ENCODE assay signal across 29 mouse cellular contexts in genomic region chr1:174500064-174500463, GRCm38 (mm10). TPM values are rescaled to one million over a fixed set of nuclear protein-coding genes. Genes with fewer than 3 reads are reported as not detected.
DNase-seq lines count a peak whose midpoint lies in the region; ATAC-seq and TF ChIP-seq lines count a peak whose summit lies in the region.
"Had no signal": no experiment of that assay in that cellular context is flagged by ENCODE, and none has a peak within 500 bp of the region (broad histone marks: within the 10 kb centered on the region; RNA-seq: fewer than 3 reads in every experiment).

No protein-coding gene starts in this region.

- 11% methylated on average over 4 of the region's 4 CpGs for WGBS in forebrain, embryonic 10.5 days
- 10% methylated on average over 4 of the region's 4 CpGs for WGBS in forebrain, embryonic 14.5 days
- 15% methylated on average over 4 of the region's 4 CpGs for WGBS in midbrain, embryonic 11.5 days
- 13% methylated on average over 4 of the region's 4 CpGs for WGBS in midbrain, postnatal 0 days
- WGBS in embryonic facial prominence, embryonic 10.5 days, result 23% methylated on average over 4 of the region's 4 CpGs

- H3K36me3 ChIP-seq in forebrain, embryonic 10.5 days (replicated peaks), result no peaks in the 10 kb centered on the region
- H3K36me3 ChIP-seq in forebrain, embryonic 14.5 days (ENCODE audit: control insufficient read depth, insufficient read depth, low read length), result no peaks in the 10 kb centered on the region
- H3K36me3 ChIP-seq in midbrain, embryonic 11.5 days (ENCODE audit: control insufficient read depth, insufficient read depth, low read length), result no peaks in the 10 kb centered on the region
- no peaks in the 10 kb centered on the region for H3K36me3 ChIP-seq in midbrain, postnatal 0 days (ENCODE audit: insufficient read depth, low read length)
- H3K36me3 ChIP-seq in embryonic facial prominence, embryonic 10.5 days (replicated peaks), result no peaks in the 10 kb centered on the region
- H3K36me3 ChIP-seq: forebrain, embryonic 15.5 days had no signal

- H3K9ac ChIP-seq in forebrain, embryonic 14.5 days (ENCODE audit: low read length), result no peak overlapping the region
- H3K9ac ChIP-seq in midbrain, embryonic 11.5 days (ENCODE audit: low read length), result no peak overlapping the region
- H3K9ac ChIP-seq in midbrain, postnatal 0 days (replicated peaks; ENCODE audit: low read length, poor library complexity, severe bottlenecking), result no peak overlapping the region
- H3K9ac ChIP-seq: forebrain, embryonic 15.5 days had no signal

- DNase-seq in forebrain, embryonic 10.5 days (ENCODE audit: extremely low spot score, low spot score), result no peak
- DNase-seq in forebrain, embryonic 14.5 days (ENCODE audit: low spot score), result no peak
- peak; percentile 91 for DNase-seq in midbrain, embryonic 11.5 days (ENCODE audit: low spot score, missing footprints)
- DNase-seq in midbrain, postnatal 0 days (ENCODE audit: low spot score), result no peak
- no peak for DNase-seq in embryonic facial prominence, embryonic 10.5 days (ENCODE audit: low spot score)
- DNase-seq in left cerebral cortex, postnatal 10 days (ENCODE audit: extremely low spot score in 1 of 2, low spot score in 2 of 2), result no peak
- DNase-seq in kidney, postnatal 14 days, result no peak
- DNase-seq: cerebellum, adult 9-11 months; gastrocnemius, postnatal 10 days; kidney, adult 2 months; retina, postnatal 1 day; right cerebral cortex, postnatal 25 days; spleen, adult 18-20 months had no signal

- H3K4me1 ChIP-seq in forebrain, embryonic 10.5 days, result peaks cover 56% of the 10 kb centered on the region
- H3K4me1 ChIP-seq in forebrain, embryonic 14.5 days (ENCODE audit: control insufficient read depth, insufficient read depth, low read length), result peaks cover 10% of the 10 kb centered on the region; the same call in 1 of the 2 replicates
- H3K4me1 ChIP-seq in midbrain, embryonic 11.5 days (ENCODE audit: control insufficient read depth, insufficient read depth, low read length), result peaks cover 19% of the 10 kb centered on the region
- peaks cover 4% of the 10 kb centered on the region; the same call in 1 of the 2 replicates for H3K4me1 ChIP-seq in midbrain, postnatal 0 days (ENCODE audit: insufficient read depth, low read length)
- H3K4me1 ChIP-seq in embryonic facial prominence, embryonic 10.5 days, result peaks cover 30% of the 10 kb centered on the region

- H3K4me3 ChIP-seq in forebrain, embryonic 10.5 days, result no peak overlapping the region
- no peak overlapping the region for H3K4me3 ChIP-seq in forebrain, embryonic 14.5 days (ENCODE audit: low read depth, low read length)
- no peak overlapping the region for H3K4me3 ChIP-seq in midbrain, embryonic 11.5 days (ENCODE audit: low read depth, low read length)
- H3K4me3 ChIP-seq in midbrain, postnatal 0 days (ENCODE audit: low read depth, low read length), result no peak overlapping the region
- no peak overlapping the region for H3K4me3 ChIP-seq in embryonic facial prominence, embryonic 10.5 days
- H3K4me3 ChIP-seq: forebrain, embryonic 15.5 days had no signal

- TF ChIP-seq CTCF in midbrain, postnatal 0 days (IDR thresholded peaks at IDR 0.05), result no peak

- no peak overlapping the region for H3K4me2 ChIP-seq in forebrain, embryonic 14.5 days (ENCODE audit: low read length)
- H3K4me2 ChIP-seq in midbrain, embryonic 11.5 days, result no peak overlapping the region
- H3K4me2 ChIP-seq in midbrain, postnatal 0 days (ENCODE audit: low read depth, low read length, poor library complexity, severe bottlenecking), result no peak overlapping the region
- H3K4me2 ChIP-seq: forebrain, embryonic 15.5 days; heart, embryonic 11.5 days had no signal

- no peak for ATAC-seq in forebrain, embryonic 14.5 days
- ATAC-seq in midbrain, embryonic 11.5 days (ENCODE audit: low FRiP score), result no peak
- no peak for ATAC-seq in midbrain, postnatal 0 days (ENCODE audit: low FRiP score)
- ATAC-seq: forebrain, embryonic 15.5 days had no signal

- H3K9me3 ChIP-seq in forebrain, embryonic 10.5 days, result no peaks in the 10 kb centered on the region
- H3K9me3 ChIP-seq in forebrain, embryonic 14.5 days (replicated peaks; ENCODE audit: control insufficient read depth, low read length), result no peaks in the 10 kb centered on the region
- no peaks in the 10 kb centered on the region for H3K9me3 ChIP-seq in midbrain, embryonic 11.5 days (ENCODE audit: control insufficient read depth, low read length)
- no peaks in the 10 kb centered on the region for H3K9me3 ChIP-seq in midbrain, postnatal 0 days (ENCODE audit: low read length)
- H3K9me3 ChIP-seq in embryonic facial prominence, embryonic 10.5 days, result no peaks in the 10 kb centered on the region
- H3K9me3 ChIP-seq: forebrain, embryonic 15.5 days had no signal

- H3K27me3 ChIP-seq in forebrain, embryonic 10.5 days (ENCODE audit: poor library complexity, severe bottlenecking), result peaks cover 16% of the 10 kb centered on the region
- no peaks in the 10 kb centered on the region for H3K27me3 ChIP-seq in forebrain, embryonic 14.5 days (replicated peaks; ENCODE audit: control insufficient read depth, insufficient read depth, low read length)
- H3K27me3 ChIP-seq in midbrain, embryonic 11.5 days (ENCODE audit: control insufficient read depth, insufficient read depth, low read length), result no peaks in the 10 kb centered on the region
- H3K27me3 ChIP-seq in midbrain, postnatal 0 days (ENCODE audit: insufficient read depth, low read length), result no peaks in the 10 kb centered on the region
- H3K27me3 ChIP-seq in embryonic facial prominence, embryonic 10.5 days (replicated peaks; ENCODE audit: low read depth, poor library complexity, severe bottlenecking), result peaks cover 18% of the 10 kb centered on the region
- H3K27me3 ChIP-seq: forebrain, embryonic 15.5 days had no signal

- peak overlapping the region; percentile 63; the same call in 1 of the 2 replicates for H3K27ac ChIP-seq in forebrain, embryonic 10.5 days
- no peak overlapping the region for H3K27ac ChIP-seq in forebrain, embryonic 14.5 days (ENCODE audit: low read depth, low read length)
- peak overlapping the region; percentile 73 for H3K27ac ChIP-seq in midbrain, embryonic 11.5 days (ENCODE audit: low read depth, low read length)
- H3K27ac ChIP-seq in midbrain, postnatal 0 days (ENCODE audit: low read depth, low read length), result no peak overlapping the region
- H3K27ac ChIP-seq in embryonic facial prominence, embryonic 10.5 days (replicated peaks), result peak overlapping the region; percentile 57
- H3K27ac ChIP-seq: forebrain, embryonic 15.5 days; kidney, postnatal 0 days; macrophage had no signal

- intact Hi-C loops in left cerebral cortex, postnatal 10 days (cut with DNase I), result no loop called here

RNA-seq across cellular contexts. Expression of gene Fmn2, which starts 1.6 kb away (rescaled TPM):
- 3.3 and 4.1 TPM in 2 replicates for polyA plus RNA-seq in forebrain, embryonic 10.5 days (2016; fragmentation: Nextera tagmentation; extraction: Ambion mirVana)
- 5.0 and 6.4 TPM in 2 replicates for polyA plus RNA-seq in forebrain, embryonic 14.5 days (2014; fragmentation: Nextera tagmentation; extraction: Ambion mirVana)
- polyA plus RNA-seq in midbrain, embryonic 11.5 days (2014; fragmentation: Nextera tagmentation; extraction: Ambion mirVana), result 8.2 and 9.0 TPM in 2 replicates
- 19.9 and 25.3 TPM in 2 replicates for total RNA-seq in midbrain, postnatal 0 days (2014; rRNA removed)
- 6.0 and 8.2 TPM in 2 replicates for polyA plus RNA-seq in midbrain, postnatal 0 days (2015; fragmentation: Nextera tagmentation; extraction: Ambion mirVana)
- polyA plus RNA-seq in embryonic facial prominence, embryonic 10.5 days (2016; fragmentation: Nextera tagmentation; extraction: Ambion mirVana), result 2.4 and 2.5 TPM in 2 replicates
- total RNA-seq in left cerebral cortex, postnatal 10 days (2021), result 10 to 100 TPM; 54.9 to 55.8 TPM
- total RNA-seq: granulocyte monocyte progenitor cell, adult 5-6 weeks had no signal
- polyA plus RNA-seq: macrophage had no signal

RNA-seq across cellular contexts. Expression of gene Olfr220, which starts 58.2 kb away (rescaled TPM):
- polyA plus RNA-seq in forebrain, embryonic 10.5 days (2016; fragmentation: Nextera tagmentation; extraction: Ambion mirVana), result not detected in 2 replicates
- polyA plus RNA-seq in forebrain, embryonic 14.5 days (2014; fragmentation: Nextera tagmentation; extraction: Ambion mirVana), result not detected in 2 replicates
- polyA plus RNA-seq in midbrain, embryonic 11.5 days (2014; fragmentation: Nextera tagmentation; extraction: Ambion mirVana), result not detected in 2 replicates
- not detected in 2 replicates for total RNA-seq in midbrain, postnatal 0 days (2014; rRNA removed)
- polyA plus RNA-seq in midbrain, postnatal 0 days (2015; fragmentation: Nextera tagmentation; extraction: Ambion mirVana), result not detected in 2 replicates
- not detected in 2 replicates for polyA plus RNA-seq in embryonic facial prominence, embryonic 10.5 days (2016; fragmentation: Nextera tagmentation; extraction: Ambion mirVana)
- total RNA-seq in left cerebral cortex, postnatal 10 days (2021), result not detected
- total RNA-seq: common myeloid progenitor, adult 5-6 weeks; ES-E14; gastrocnemius, postnatal 10 days; granulocyte monocyte progenitor cell, adult 5-6 weeks; hematopoietic stem cell, adult 5-6 weeks; layer of hippocampus, postnatal 25 days; liver, adult 2 months had no signal
- polyA plus RNA-seq: forebrain, embryonic 15.5 days; heart, embryonic 11.5 days; heart, postnatal 0 days; intestine, embryonic 14.5 days; kidney, adult 2 months; kidney, postnatal 0 days; limb, embryonic 11.5 days; liver, adult 2 months; liver, embryonic 16.5 days; lung, embryonic 16.5 days; macrophage; thymus, postnatal 0 days had no signal

Comparison
In these comparisons a context has a peak if more than half of its experiments do, and no peak if none do; other contexts are left out.
1. H3K27ac ChIP-seq: peak in forebrain, embryonic 10.5 days (single experiment), midbrain, embryonic 11.5 days (single experiment) and embryonic facial prominence, embryonic 10.5 days (single experiment); none in forebrain, embryonic 14.5 days (single experiment) and midbrain, postnatal 0 days (single experiment).